Mouse (Mus musculus) liver, adult (tissue): Measurements from ENCODE around the gene Ppp2r3a.

Experiments
- GATA4 ChIP-seq: IDR thresholded peaks from 2 replicates; pipeline ENCODE4 v1.6.1; 2014; ENCODE audit warnings: mild to moderate bottlenecking, low read length; ENCODE audit not compliant: insufficient replicate concordance

The Ppp2r3a gene

GRCm38 (mm10) chr9:101204059-101204458 is 47.5 kb downstream of the Ppp2r3a start:
- TF ChIP-seq GATA4 = no peak

- TF ChIP-seq GATA4 = no peak
These were observed 51.0 kb downstream of the Ppp2r3a start for GRCm38 (mm10) chr9:101200627-101201026.

- no peak for TF ChIP-seq GATA4
These were observed 52.8 kb downstream of the Ppp2r3a start for GRCm38 (mm10) chr9:101198804-101199203.

GRCm38 (mm10) chr9:101198261-101198660 is 53.3 kb downstream of the Ppp2r3a start:
- TF ChIP-seq GATA4 = no peak

- TF ChIP-seq GATA4 = no peak
These were observed 69.5 kb downstream of the Ppp2r3a start for GRCm38 (mm10) chr9:101181962-101182701.

- TF ChIP-seq GATA4 = no peak
These were observed 70.3 kb downstream of the Ppp2r3a start for GRCm38 (mm10) chr9:101181291-101181690.

- no peak for TF ChIP-seq GATA4
These were observed 71.4 kb downstream of the Ppp2r3a start for GRCm38 (mm10) chr9:101180234-101180633.

- TF ChIP-seq GATA4 = no peak
These were observed 91.0 kb downstream of the Ppp2r3a start for GRCm38 (mm10) chr9:101160627-101161026.

- TF ChIP-seq GATA4 = no peak
These were observed 91.5 kb downstream of the Ppp2r3a start for GRCm38 (mm10) chr9:101160092-101160491.

- TF ChIP-seq GATA4 = no peak
These were observed 92.2 kb downstream of the Ppp2r3a start for GRCm38 (mm10) chr9:101159431-101159830.

GRCm38 (mm10) chr9:101152872-101153271 is 98.7 kb downstream of the Ppp2r3a start:
- no peak for TF ChIP-seq GATA4

- no peak for TF ChIP-seq GATA4
These were observed 108.0 kb downstream of the Ppp2r3a start for GRCm38 (mm10) chr9:101143635-101144034.

- TF ChIP-seq GATA4 = no peak
These were observed 137.3 kb downstream of the Ppp2r3a start for GRCm38 (mm10) chr9:101114182-101114884.

GRCm38 (mm10) chr9:101113317-101113716 is 138.3 kb downstream of the Ppp2r3a start:
- TF ChIP-seq GATA4 = no peak

GRCm38 (mm10) chr9:101110013-101110412 is 141.6 kb downstream of the Ppp2r3a start:
- no peak for TF ChIP-seq GATA4

GRCm38 (mm10) chr9:101107386-101107785 is 144.2 kb downstream of the Ppp2r3a start:
- no peak for TF ChIP-seq GATA4
